Comparison of ENCODE assay signal across 11 mouse cellular contexts in genomic region chr1:160061321-160061720, GRCm38 (mm10). TPM values are rescaled to one million over a fixed set of nuclear protein-coding genes. Genes with fewer than 3 reads are reported as not detected.
A peak's percentile ranks its signal among the peaks of the same experiment; 100 is the strongest.
DNase-seq lines count a peak whose midpoint lies in the region; ATAC-seq lines count a peak whose summit lies in the region.
"Had no signal": no experiment of that assay in that cellular context is flagged by ENCODE, and none has a peak within 500 bp of the region (broad histone marks: within the 10 kb centered on the region; RNA-seq: fewer than 3 reads in every experiment).

No protein-coding gene starts in this region.

- ATAC-seq in CD4-positive, CD25-positive, alpha-beta regulatory T cell, adult 4 months = peak; percentile 53
- peak; percentile 78 for ATAC-seq in common myeloid progenitor, adult 5-6 weeks (replicated peaks; ENCODE audit: low read depth, poor library complexity, severe bottlenecking)
- ATAC-seq in liver, embryonic 15.5 days (ENCODE audit: insufficient read depth) = peak; percentile 98
- ATAC-seq: forebrain, embryonic 14.5 days; Patski had no signal

- H3K27ac ChIP-seq in heart, embryonic 10.5 days = peak overlapping the region; percentile 29; the same call in 1 of the 2 replicates
- peak overlapping the region; percentile 93 for H3K27ac ChIP-seq in liver, embryonic 15.5 days (replicated peaks)
- H3K27ac ChIP-seq: embryonic facial prominence, embryonic 12.5 days had no signal

- peak overlapping the region; percentile 61 for H3K4me2 ChIP-seq in liver, embryonic 15.5 days
- H3K4me2 ChIP-seq: embryonic facial prominence, embryonic 12.5 days had no signal

- H3K36me3 ChIP-seq in heart, embryonic 10.5 days = no peaks in the 10 kb centered on the region
- 0 out of 2 replicates have a peak, but pooled peaks cover 2% of the 10 kb centered on the region for H3K36me3 ChIP-seq in liver, embryonic 15.5 days (replicated peaks)
- H3K36me3 ChIP-seq: embryonic facial prominence, embryonic 12.5 days had no signal

- no peak overlapping the region for H3K4me3 ChIP-seq in heart, embryonic 10.5 days
- peak overlapping the region; percentile 22; the same call in 1 of the 2 replicates for H3K4me3 ChIP-seq in liver, embryonic 15.5 days (replicated peaks)
- H3K4me3 ChIP-seq: embryonic facial prominence, embryonic 12.5 days had no signal

- H3K9me3 ChIP-seq in heart, embryonic 10.5 days = no peaks in the 10 kb centered on the region
- no peaks in the 10 kb centered on the region for H3K9me3 ChIP-seq in liver, embryonic 15.5 days (replicated peaks)
- H3K9me3 ChIP-seq: embryonic facial prominence, embryonic 12.5 days had no signal

- 79% methylated on average over 5 of the region's 5 CpGs for WGBS in heart, embryonic 10.5 days
- 15% methylated on average over 5 of the region's 5 CpGs for WGBS in liver, embryonic 15.5 days (ENCODE audit: insufficient replicate concordance)

- peaks cover 20% of the 10 kb centered on the region for H3K4me1 ChIP-seq in heart, embryonic 10.5 days
- peaks cover 82% of the 10 kb centered on the region for H3K4me1 ChIP-seq in liver, embryonic 15.5 days (replicated peaks)
- H3K4me1 ChIP-seq: embryonic facial prominence, embryonic 12.5 days had no signal

- H3K9ac ChIP-seq in liver, embryonic 15.5 days = peak overlapping the region; percentile 31; the same call in 1 of the 2 replicates
- H3K9ac ChIP-seq: embryonic facial prominence, embryonic 12.5 days had no signal

- H3K27me3 ChIP-seq in heart, embryonic 10.5 days (ENCODE audit: insufficient read depth, poor library complexity, severe bottlenecking) = no peaks in the 10 kb centered on the region
- no peaks in the 10 kb centered on the region for H3K27me3 ChIP-seq in liver, embryonic 15.5 days
- H3K27me3 ChIP-seq: embryonic facial prominence, embryonic 12.5 days; Patski had no signal

- no peak for DNase-seq in heart, embryonic 10.5 days (ENCODE audit: low spot score)
- no peak for DNase-seq in heart, postnatal 4 days
- no peak for DNase-seq in layer of hippocampus, adult 11-12 months (ENCODE audit: low spot score)
- no peak for DNase-seq in frontal cortex, postnatal 36 days (ENCODE audit: low spot score in 2 of 2)
- no peak for DNase-seq in MN1 (ENCODE audit: low spot score)

RNA-seq across cellular contexts. Expression of gene 4930523C07Rik, which starts 17.1 kb away (rescaled TPM):
- polyA plus RNA-seq in heart, embryonic 10.5 days (2016; fragmentation: Nextera tagmentation; extraction: Ambion mirVana) = 10.2 and 15.4 TPM in 2 replicates
- 10 to 100 TPM; 24.0 to 26.1 TPM for total RNA-seq in heart, postnatal 4 days (2021)
- 100 to 1,000 TPM; 212 to 238 TPM for polyA plus RNA-seq in CD4-positive, CD25-positive, alpha-beta regulatory T cell, adult 4 months (2017; shearing (Covaris generic))
- total RNA-seq in common myeloid progenitor, adult 5-6 weeks (2017) = 31.8 and 80.5 TPM in 2 replicates
- polyA plus RNA-seq in liver, embryonic 15.5 days (2015; fragmentation: Nextera tagmentation; extraction: Ambion mirVana) = 24.9 and 25.5 TPM in 2 replicates
